Mouse (Mus musculus): ENCODE data around the gene Pak4. TPM values are rescaled to one million over a fixed set of nuclear protein-coding genes. Genes with fewer than 3 reads are reported as not detected.

Pak4 gene
- total RNA-seq, 2 experiments from 2014 or later: 12.7 to 14.6 TPM

- no peak for DNase-seq (ENCODE audit: low spot score in 2 of 2)
These were observed 6.1 kb downstream of the Pak4 start for GRCm38 (mm10) chr7:28591862-28592261.

- DNase-seq (ENCODE audit: low spot score in 2 of 2): no peak
These were observed 10.3 kb downstream of the Pak4 start for GRCm38 (mm10) chr7:28587644-28588043.

GRCm38 (mm10) chr7:28586663-28587411 is 11.1 kb downstream of the Pak4 start:
- DNase-seq (ENCODE audit: low spot score in 2 of 2): no peak

- no peak for DNase-seq (ENCODE audit: low spot score in 2 of 2)
These were observed 13.0 kb downstream of the Pak4 start for GRCm38 (mm10) chr7:28585001-28585400.

- DNase-seq (ENCODE audit: low spot score in 2 of 2): no peak
These were observed 13.5 kb downstream of the Pak4 start for GRCm38 (mm10) chr7:28584468-28584867.

- DNase-seq (ENCODE audit: low spot score in 2 of 2): peak in 1 of 2 experiments; percentile 59
These were observed 14.2 kb downstream of the Pak4 start for GRCm38 (mm10) chr7:28583570-28584344.

- peak; percentile 37 to 74 for DNase-seq (ENCODE audit: low spot score in 2 of 2)
These were observed 15.1 kb downstream of the Pak4 start for GRCm38 (mm10) chr7:28582841-28583240.

- no peak for DNase-seq (ENCODE audit: low spot score in 2 of 2)
These were observed 16.3 kb downstream of the Pak4 start for GRCm38 (mm10) chr7:28581721-28582120.

- DNase-seq (ENCODE audit: low spot score in 2 of 2): no peak
These were observed 18.2 kb downstream of the Pak4 start for GRCm38 (mm10) chr7:28579826-28580225.

- DNase-seq (ENCODE audit: low spot score in 2 of 2): no peak
These were observed 19.4 kb downstream of the Pak4 start for GRCm38 (mm10) chr7:28578543-28579053.

- DNase-seq (ENCODE audit: low spot score in 2 of 2): no peak
These were observed 20.0 kb downstream of the Pak4 start for GRCm38 (mm10) chr7:28577826-28578542.

- peak; percentile 38 to 63 for DNase-seq (ENCODE audit: low spot score in 2 of 2)
These were observed 21.6 kb downstream of the Pak4 start for GRCm38 (mm10) chr7:28576271-28576914.

GRCm38 (mm10) chr7:28575597-28575996 is 22.4 kb downstream of the Pak4 start:
- peak; percentile 86 to 87 for DNase-seq (ENCODE audit: low spot score in 2 of 2)

GRCm38 (mm10) chr7:28573236-28573635 is 24.7 kb downstream of the Pak4 start:
- no peak for DNase-seq (ENCODE audit: low spot score in 2 of 2)

GRCm38 (mm10) chr7:28572689-28573088 is 25.3 kb downstream of the Pak4 start:
- no peak for DNase-seq (ENCODE audit: low spot score in 2 of 2)

- no peak for DNase-seq (ENCODE audit: low spot score in 2 of 2)
These were observed 26.9 kb downstream of the Pak4 start for GRCm38 (mm10) chr7:28570982-28571682.

- no peak for DNase-seq (ENCODE audit: low spot score in 2 of 2)
These were observed 27.5 kb downstream of the Pak4 start for GRCm38 (mm10) chr7:28570291-28570981.

GRCm38 (mm10) chr7:28568253-28568652 is 29.7 kb downstream of the Pak4 start:
- DNase-seq (ENCODE audit: low spot score in 2 of 2): peak; percentile 49 to 86

- no peak for DNase-seq (ENCODE audit: low spot score in 2 of 2)
These were observed 30.4 kb downstream of the Pak4 start for GRCm38 (mm10) chr7:28567539-28567938.

GRCm38 (mm10) chr7:28565407-28565806 is 32.6 kb downstream of the Pak4 start:
- DNase-seq (ENCODE audit: low spot score in 2 of 2): no peak
